Mouse (Mus musculus): ENCODE results near the gene Cwc27. TPM values are rescaled to one million over a fixed set of nuclear protein-coding genes. Genes with fewer than 3 reads are reported as not detected.

The Cwc27 gene
- 10 to 100 TPM; 22.1 to 26.8 TPM for total RNA-seq (2021)
- long read RNA-seq, transcript Cwc27-201 (14 exons, 2,071 nt): major isoform, 14 of 35 reads
- long read RNA-seq, partial matches to known transcripts: 13 of 35 reads
- long read RNA-seq, other reads (novel, unspliced or antisense): 8 of 35 reads

- DNase-seq (ENCODE audit: low spot score in 2 of 2): peak; percentile 86 to 87
Measured at GRCm38 (mm10) chr13:104816635-104817571, at the start of gene Cwc27. Cwc27 (minus strand) TSS chr13:104817142.

GRCm38 (mm10) chr13:104866726-104867125 is 49.8 kb upstream of the Cwc27 start:
- DNase-seq (ENCODE audit: low spot score in 2 of 2): no peak

GRCm38 (mm10) chr13:104863127-104863979 is 46.4 kb upstream of the Cwc27 start, which contains the start of gene Shisal2b:
Shisal2b (minus strand) TSS chr13:104863893.
- DNase-seq (ENCODE audit: low spot score in 2 of 2): peak; percentile 20 to 35

- DNase-seq (ENCODE audit: low spot score in 2 of 2): no peak
Measured at GRCm38 (mm10) chr13:104853645-104854044, 36.7 kb upstream of the Cwc27 start.

- DNase-seq (ENCODE audit: low spot score in 2 of 2): no peak
Measured at GRCm38 (mm10) chr13:104843295-104844089, 26.6 kb upstream of the Cwc27 start.

GRCm38 (mm10) chr13:104841937-104842336 is 25.0 kb upstream of the Cwc27 start:
- no peak for DNase-seq (ENCODE audit: low spot score in 2 of 2)

- no peak for DNase-seq (ENCODE audit: low spot score in 2 of 2)
Measured at GRCm38 (mm10) chr13:104837628-104838027, 20.7 kb upstream of the Cwc27 start.

- DNase-seq (ENCODE audit: low spot score in 2 of 2): no peak
Measured at GRCm38 (mm10) chr13:104832811-104833210, 15.9 kb upstream of the Cwc27 start.

GRCm38 (mm10) chr13:104825470-104825869 is 8.5 kb upstream of the Cwc27 start:
- no peak for DNase-seq (ENCODE audit: low spot score in 2 of 2)

GRCm38 (mm10) chr13:104822411-104822838 is 5.5 kb upstream of the Cwc27 start:
- DNase-seq (ENCODE audit: low spot score in 2 of 2): no peak

- DNase-seq (ENCODE audit: low spot score in 2 of 2): no peak
Measured at GRCm38 (mm10) chr13:104821908-104822307, 5.0 kb upstream of the Cwc27 start.

- no peak for DNase-seq (ENCODE audit: low spot score in 2 of 2)
Measured at GRCm38 (mm10) chr13:104821192-104821591, 4.2 kb upstream of the Cwc27 start.

- DNase-seq (ENCODE audit: low spot score in 2 of 2): no peak
Measured at GRCm38 (mm10) chr13:104817696-104818095, 754 bp upstream of the Cwc27 start.

- no peak for DNase-seq (ENCODE audit: low spot score in 2 of 2)
Measured at GRCm38 (mm10) chr13:104816270-104816634, 690 bp downstream of the Cwc27 start.

GRCm38 (mm10) chr13:104805681-104806080 is 11.3 kb downstream of the Cwc27 start:
- no peak for DNase-seq (ENCODE audit: low spot score in 2 of 2)

- no peak for DNase-seq (ENCODE audit: low spot score in 2 of 2)
Measured at GRCm38 (mm10) chr13:104799566-104800182, 17.3 kb downstream of the Cwc27 start.

GRCm38 (mm10) chr13:104799067-104799466 is 17.9 kb downstream of the Cwc27 start:
- DNase-seq (ENCODE audit: low spot score in 2 of 2): no peak

- no peak for DNase-seq (ENCODE audit: low spot score in 2 of 2)
Measured at GRCm38 (mm10) chr13:104794421-104794820, 22.5 kb downstream of the Cwc27 start.

- no peak for DNase-seq (ENCODE audit: low spot score in 2 of 2)
Measured at GRCm38 (mm10) chr13:104792184-104792583, 24.8 kb downstream of the Cwc27 start, which contains the start of gene Srek1ip1. Srek1ip1 (plus strand) TSS chr13:104792484.

GRCm38 (mm10) chr13:104789663-104790062 is 27.3 kb downstream of the Cwc27 start:
- DNase-seq (ENCODE audit: low spot score in 2 of 2): peak; percentile 29 to 40

All from layer of hippocampus, postnatal 10 days (tissue).